Mouse (Mus musculus) c-Kit-positive CD71-positive TER-119-positive erythroid progenitor cells, embryonic 14.5 days (primary cell): ENCODE results near the gene Rims4.

Source experiments
- DNase-seq: peaks from one replicate; pipeline ENCODE4 v3.0.0-alpha.2; 2013; ENCODE audit warnings: low spot score

Gene Rims4

GRCm38 (mm10) chr2:163918317-163919258, at the start of gene Rims4:
TSS of gene Rims4 (minus strand) at chr2:163918683.
- DNase-seq = no peak

GRCm38 (mm10) chr2:163965706-163966105, 47.2 kb upstream of the Rims4 start:
- no peak for DNase-seq

DNA sequence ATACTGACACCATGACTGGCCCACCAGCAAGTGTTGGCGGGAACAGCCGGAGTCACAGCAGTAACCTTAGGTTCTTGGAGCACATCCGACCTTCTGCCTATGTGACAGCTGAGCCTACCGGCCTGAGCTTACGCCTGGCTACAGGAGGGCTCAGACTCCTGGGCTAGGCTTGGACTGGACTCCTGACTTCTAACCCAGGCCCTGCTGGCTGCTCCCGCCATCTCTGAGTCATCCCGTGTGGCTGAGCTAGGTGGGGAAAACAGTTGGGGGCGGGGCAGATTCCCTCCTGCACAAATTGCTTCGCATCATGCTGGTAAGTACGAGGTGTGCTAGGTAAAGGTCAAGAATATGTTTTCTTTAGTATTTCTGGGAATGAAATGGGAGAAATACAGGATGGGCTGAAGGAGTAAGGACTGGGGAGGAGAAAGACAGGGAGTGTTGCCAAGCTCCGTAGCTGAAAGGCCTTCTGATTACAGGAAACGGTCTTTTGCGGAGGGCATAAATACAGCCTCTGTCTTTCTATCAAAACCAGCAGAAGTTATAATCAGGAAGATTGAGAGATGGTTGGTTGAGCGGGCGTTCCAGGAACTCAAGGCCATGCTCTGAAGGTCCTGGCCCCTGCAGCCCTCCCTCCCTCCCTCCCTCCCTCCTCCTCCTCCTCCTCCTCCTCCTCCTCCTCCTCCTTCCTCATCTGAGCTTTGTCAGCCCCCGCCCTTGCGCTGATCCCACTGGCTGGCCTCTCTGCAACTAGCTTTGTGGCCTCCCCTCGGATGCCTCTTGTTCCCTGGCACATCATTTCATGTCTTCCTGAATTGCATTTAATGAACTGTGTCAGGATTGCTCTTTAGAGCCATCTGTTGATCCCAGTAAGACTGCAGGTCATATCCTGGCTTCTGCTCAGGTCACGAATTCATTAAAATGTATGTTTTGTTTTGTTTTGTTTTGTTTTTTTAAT, 46.4 kb upstream of the Rims4 start:
- DNase-seq = no peak

DNA sequence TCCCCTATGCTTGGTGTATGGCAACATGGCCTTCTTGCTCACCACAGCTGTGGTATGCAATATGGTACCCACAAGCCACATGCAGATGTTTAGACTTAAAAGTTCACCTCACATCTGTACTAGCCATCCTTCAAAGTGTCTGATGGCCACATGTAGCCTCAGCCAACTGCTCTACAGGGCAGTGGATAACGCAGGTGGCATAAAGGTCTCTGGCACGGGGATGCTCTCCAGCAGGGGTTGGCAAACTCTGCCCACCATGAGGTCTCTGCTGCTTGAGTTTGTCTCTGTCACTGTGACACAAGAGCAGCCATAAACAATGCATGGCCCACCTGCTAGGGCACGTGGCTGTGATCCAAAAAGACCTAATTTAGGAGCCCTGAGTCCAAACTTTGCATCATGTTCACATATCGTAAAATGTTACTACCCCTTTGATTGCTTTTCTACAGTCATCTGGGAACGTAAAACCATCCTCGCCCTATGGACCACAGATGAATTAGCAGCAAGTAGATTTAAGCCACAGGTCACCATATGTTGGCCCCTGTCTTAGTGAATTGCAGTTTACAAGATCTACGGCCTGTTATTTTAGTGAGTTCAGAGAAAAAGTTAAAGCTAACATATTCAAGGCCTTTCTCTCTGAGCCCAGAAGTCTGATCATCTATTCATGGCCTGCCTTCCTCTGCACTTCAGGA, 35.3 kb upstream of the Rims4 start:
- no peak for DNase-seq

GRCm38 (mm10) chr2:163951770-163952169, 33.3 kb upstream of the Rims4 start:
- DNase-seq = no peak

DNA sequence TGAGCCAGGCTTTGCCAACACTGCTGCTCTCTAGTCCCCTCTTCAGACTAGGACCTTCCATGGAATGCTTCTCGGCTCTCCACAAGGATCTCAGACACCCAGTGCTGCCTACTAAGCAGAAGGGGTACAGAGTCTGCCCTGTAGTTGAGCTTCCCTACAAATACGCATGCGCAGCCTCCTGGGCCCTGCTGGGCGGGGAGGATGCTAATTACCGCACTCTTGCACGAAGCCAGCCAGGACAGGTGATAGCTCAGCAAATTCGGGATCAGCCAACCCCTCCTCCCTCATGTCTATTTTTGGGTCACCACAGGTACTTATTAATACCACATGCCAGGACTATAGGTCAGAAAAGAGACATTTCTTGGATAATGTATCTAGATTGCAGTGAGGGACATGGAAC, 29.5 kb upstream of the Rims4 start:
- DNase-seq = no peak

- no peak for DNase-seq
Observed at GRCm38 (mm10) chr2:163946221-163946620, 27.7 kb upstream of the Rims4 start.

GRCm38 (mm10) chr2:163944511-163944910, 26.0 kb upstream of the Rims4 start:
- no peak for DNase-seq

- DNase-seq = no peak
Observed at GRCm38 (mm10) chr2:163943056-163943455, 24.6 kb upstream of the Rims4 start.

GRCm38 (mm10) chr2:163939522-163939921, 21.0 kb upstream of the Rims4 start:
- DNase-seq = no peak

DNA sequence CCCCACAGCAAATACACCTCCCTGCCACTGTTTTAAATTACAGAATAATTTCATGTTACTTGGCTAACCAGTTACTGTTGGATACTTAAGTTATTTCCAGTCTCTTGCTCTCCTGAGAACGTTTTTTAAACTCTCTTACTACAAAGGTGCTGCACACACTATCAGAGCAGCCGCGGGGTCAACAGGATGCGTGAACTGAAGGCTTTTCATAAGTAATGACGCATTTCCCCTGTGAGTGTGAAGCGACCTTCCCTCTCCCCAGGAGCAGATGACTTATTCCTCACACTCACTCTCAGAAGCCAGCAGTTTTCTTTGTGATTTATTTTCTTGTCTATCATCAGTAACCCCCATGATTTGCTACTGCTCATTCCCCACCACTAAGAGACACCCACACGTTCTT, 13.7 kb upstream of the Rims4 start:
- no peak for DNase-seq

GRCm38 (mm10) chr2:163928464-163929200, 10.1 kb upstream of the Rims4 start:
- DNase-seq = no peak

DNA sequence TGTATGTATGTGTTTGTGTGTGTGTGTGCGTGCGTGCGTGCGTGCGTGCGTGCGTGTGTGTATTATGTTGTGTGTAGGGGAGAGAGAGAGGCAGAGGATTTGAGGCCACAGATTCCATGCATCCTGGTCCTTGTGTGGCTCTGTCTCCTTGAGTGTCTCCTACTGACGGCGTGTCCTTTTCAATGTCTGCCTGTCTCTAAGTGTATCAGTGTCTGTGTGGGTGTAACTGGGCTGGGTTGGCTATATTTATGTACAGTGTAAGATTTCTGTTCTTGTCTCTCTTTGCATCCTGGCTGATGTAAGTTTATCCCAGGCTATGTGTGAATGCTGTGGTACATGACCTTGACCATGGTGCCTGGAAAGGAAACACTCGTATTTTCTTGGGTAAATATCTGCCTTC, 6.6 kb upstream of the Rims4 start:
- no peak for DNase-seq

DNA sequence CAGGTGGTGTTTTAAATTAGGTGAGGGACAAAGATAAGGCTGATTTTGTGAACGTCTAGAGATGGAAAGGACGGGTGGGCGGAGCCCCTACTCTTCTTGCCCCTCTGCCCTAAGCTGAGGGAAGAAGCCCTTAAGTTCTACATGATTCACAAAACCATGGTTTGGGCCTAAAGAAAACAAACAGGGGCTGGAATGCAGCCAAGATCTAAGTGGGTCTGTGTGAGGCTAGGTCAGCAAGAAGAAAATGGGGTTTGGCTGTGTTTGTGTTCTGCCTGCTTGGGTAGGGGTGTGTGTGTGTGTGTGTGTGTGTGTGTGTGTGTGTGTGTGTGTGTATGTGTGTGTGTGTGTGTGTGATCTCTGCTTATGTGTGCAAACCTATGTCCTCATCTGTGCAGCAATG, 6.0 kb upstream of the Rims4 start:
- no peak for DNase-seq

DNA sequence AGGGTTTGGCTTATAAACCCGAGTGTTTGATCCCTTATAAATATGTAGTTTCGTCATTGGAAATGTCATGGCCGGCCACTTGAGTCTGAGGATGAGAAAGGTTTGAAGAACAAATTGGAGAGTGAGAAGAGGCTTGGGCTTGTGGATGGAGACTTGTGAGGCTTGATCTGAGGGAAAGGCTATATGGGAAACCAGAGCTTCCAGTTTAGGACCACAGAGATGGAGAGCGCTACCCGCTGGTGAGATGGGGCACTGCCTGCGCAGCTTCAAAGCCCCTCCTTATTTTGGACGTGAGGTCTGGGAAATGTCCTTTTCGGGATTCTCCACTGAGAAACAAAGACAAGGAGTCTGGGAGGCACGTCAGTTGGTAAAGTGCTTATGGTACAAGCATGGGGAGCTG, 4.6 kb upstream of the Rims4 start:
- DNase-seq = no peak

GRCm38 (mm10) chr2:163919581-163919980, 1.1 kb upstream of the Rims4 start:
- DNase-seq = no peak

DNA sequence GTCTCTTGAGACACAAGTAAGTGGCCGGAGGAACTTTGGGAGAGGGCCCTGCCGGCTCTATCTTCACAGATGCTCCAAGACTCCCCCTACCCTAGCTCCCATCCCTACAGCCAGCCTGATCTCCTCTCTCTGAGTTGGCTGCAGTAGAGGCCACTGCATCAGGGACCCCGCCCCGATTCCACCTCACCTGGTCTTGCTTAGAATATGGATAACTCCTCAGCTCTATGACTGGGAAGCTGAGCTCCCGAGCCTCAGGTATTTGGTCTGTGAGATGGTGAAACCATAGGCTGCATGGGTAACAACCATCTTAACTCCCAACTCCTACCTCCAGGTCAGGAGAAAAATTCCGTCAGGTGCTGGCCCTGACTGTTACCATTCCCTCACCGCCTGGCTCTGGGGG, 1.8 kb downstream of the Rims4 start:
- no peak for DNase-seq

- DNase-seq = no peak
Observed at GRCm38 (mm10) chr2:163915294-163915791, 3.1 kb downstream of the Rims4 start.

GRCm38 (mm10) chr2:163914107-163914506, 4.4 kb downstream of the Rims4 start:
- DNase-seq = no peak

- DNase-seq = no peak
Observed at GRCm38 (mm10) chr2:163913704-163914103, 4.8 kb downstream of the Rims4 start.

GRCm38 (mm10) chr2:163911826-163912444, 6.5 kb downstream of the Rims4 start:
- DNase-seq = no peak
